Mouse (Mus musculus) left cerebral cortex, postnatal 36 days (tissue): ENCODE results near the gene Akr1c21. TPM values are rescaled to one million over a fixed set of nuclear protein-coding genes. Genes with fewer than 3 reads are reported as not detected.
"Not testable (repeated sequence)": the region's sequence is repeated elsewhere in the genome, so short reads cannot be mapped to it uniquely, and the experiment has no call there.

Experiments
- DNase-seq, 2 experiments: peaks; one replicate each; pipeline ENCODE4 v3.0.0; 2021 to 2022; ENCODE audit warnings: low spot score in 2 of 2, mixed read lengths in 1 of 2
- intact Hi-C: fragments of 180-260 bp; cut with DNase I; formaldehyde crosslinking; loops from one replicate; pipeline ENCODE4 v1.15.1; 2025
- total RNA-seq, 2 experiments: library from RNA; stranded (reverse); gene quantifications; 2 replicates each; pipeline ENCODE4 v1.2.3; 2021

The Akr1c21 gene
- total RNA-seq, result not detected

- no peak for DNase-seq
- intact Hi-C loops, result no loop called here
Observed at GRCm38 (mm10) chr13:4573871-4574270, at the start of gene Akr1c21. TSS of gene Akr1c21 (plus strand) at chr13:4574075.

- no peak for DNase-seq
- intact Hi-C loops, result no loop called here
Observed at GRCm38 (mm10) chr13:4559143-4559542, 14.7 kb upstream of the Akr1c21 start.

- DNase-seq, result no peak
- intact Hi-C loops, result no loop called here
Observed at GRCm38 (mm10) chr13:4560500-4560899, 13.4 kb upstream of the Akr1c21 start.

- intact Hi-C loops, result no loop called here
- DNase-seq, result no peak
Observed at GRCm38 (mm10) chr13:4565996-4566395, 7.9 kb upstream of the Akr1c21 start.

GRCm38 (mm10) chr13:4576921-4577320, 3.0 kb downstream of the Akr1c21 start:
- no peak for DNase-seq
- intact Hi-C loops, result no loop called here

- DNase-seq, intact Hi-C loops: not testable (repeated sequence)
Observed at GRCm38 (mm10) chr13:4603431-4603830, 29.6 kb downstream of the Akr1c21 start.

- intact Hi-C loops, result no loop called here
- DNase-seq, result no peak
Observed at GRCm38 (mm10) chr13:4606821-4607220, 32.9 kb downstream of the Akr1c21 start.

GRCm38 (mm10) chr13:4608530-4608929, 34.7 kb downstream of the Akr1c21 start:
- intact Hi-C loops, result no loop called here
- DNase-seq, result no peak

- intact Hi-C loops, result no loop called here
- DNase-seq, result peak; percentile 88 to 90
Observed at GRCm38 (mm10) chr13:4608961-4609409, 35.1 kb downstream of the Akr1c21 start, which contains the start of gene Akr1e1. TSS of gene Akr1e1 (minus strand) at chr13:4609174.

- DNase-seq, result no peak
- intact Hi-C loops, result loop anchor here (5.0 to 10.0 kb wide), 3 partner anchors 329 to 596 kb away; no protein-coding TSS in a partner anchor
Observed at GRCm38 (mm10) chr13:4610902-4611301, 37.0 kb downstream of the Akr1c21 start.

Other genes starting within 250 kb of the Akr1c21 start
- not detected for gene Akr1c6, start 139.8 kb upstream of the Akr1c21 start, total RNA-seq
- not detected for gene Akr1c20, start 50.7 kb upstream of the Akr1c21 start, total RNA-seq
- 10 to 100 TPM; 16.1 to 21.2 TPM for gene Akr1e1, start 35.1 kb downstream of the Akr1c21 start, total RNA-seq